Mouse (Mus musculus) CH12.LX (cell line): Measurements from ENCODE around the gene Nfx1. TPM values are rescaled to one million over a fixed set of nuclear protein-coding genes. Genes with fewer than 3 reads are reported as not detected.

ENCODE experiments used
- DNase-seq: peaks from one replicate; pipeline ENCODE4 v3.0.0-alpha.2; 2013; ENCODE audit errors: extremely low read depth
- H3K27ac ChIP-seq: 2 replicates; pipeline ENCODE4 v1.5.1; 2012; ENCODE audit warnings: low read depth, mild to moderate bottlenecking, control low read depth, moderate library complexity; ENCODE audit not compliant: insufficient read depth
- H3K27me3 ChIP-seq: replicated peaks from 2 replicates; pipeline ENCODE3; 2012; ENCODE audit warnings: inconsistent platforms
- H3K36me3 ChIP-seq, 2 experiments: replicated peaks in 1 of 2; 2 replicates each; pipeline versions ENCODE3 to v1.6.1; 2012; ENCODE audit warnings: inconsistent platforms in 1 of 2, low read length in 1 of 2, mild to moderate bottlenecking in 1 of 2, mixed read lengths in 1 of 2, moderate library complexity in 1 of 2; ENCODE audit not compliant: control insufficient read depth in 1 of 2, insufficient read depth in 1 of 2
- H3K4me1 ChIP-seq, 2 experiments: 2 replicates each; pipeline ENCODE4 v1.6.1; 2012; ENCODE audit warnings: inconsistent platforms in 1 of 2, moderate library complexity in 1 of 2; ENCODE audit not compliant: insufficient read depth in 2 of 2, control insufficient read depth in 1 of 2
- H3K4me2 ChIP-seq: 2 replicates; pipeline ENCODE4 v1.6.1; 2012; ENCODE audit warnings: low read depth, mild to moderate bottlenecking, control low read depth; ENCODE audit not compliant: poor library complexity, insufficient read depth, severe bottlenecking
- H3K4me3 ChIP-seq, 3 experiments: fragments of 150-350 bp in 1 of 3; sonication (generic) in 1 of 3; replicated peaks in 1 of 3; 2 replicates each; pipeline versions ENCODE3 to v1.5.1; 2011 to 2012; ENCODE audit warnings: low read depth in 2 of 3, low read length in 2 of 3, mild to moderate bottlenecking in 2 of 3, moderate library complexity in 2 of 3, control low read depth in 1 of 3, improper control_type of control experiment in 1 of 3, inconsistent platforms in 1 of 3, mixed read lengths in 1 of 3; ENCODE audit not compliant: poor library complexity in 1 of 3
- H3K79me2 ChIP-seq: replicated peaks from 2 replicates; pipeline ENCODE4 v1.6.1; 2012; ENCODE audit warnings: mild to moderate bottlenecking, moderate library complexity; ENCODE audit not compliant: control insufficient read depth, poor library complexity, insufficient read depth, severe bottlenecking; ENCODE audit errors: extremely low read depth
- H3K9ac ChIP-seq: 2 replicates; pipeline ENCODE4 v1.6.1; 2012; ENCODE audit warnings: low read depth, mild to moderate bottlenecking, control low read depth, moderate library complexity; ENCODE audit not compliant: insufficient read depth
- H3K9me3 ChIP-seq: replicated peaks from 2 replicates; pipeline ENCODE3; 2012; ENCODE audit warnings: low read length, inconsistent platforms, mixed read lengths
- BHLHE40 ChIP-seq: IDR thresholded peaks from 2 replicates; pipeline ENCODE4 v1.6.1; 2011; ENCODE audit warnings: mild to moderate bottlenecking, low read depth, low read length, improper control_type of control experiment
- CTCF ChIP-seq, 2 experiments: IDR thresholded peaks in 1 of 2; conservative IDR thresholded peaks in 1 of 2; 2 replicates each; pipeline ENCODE4 v1.5.1; 2011 to 2012; ENCODE audit warnings: low read depth in 2 of 2, low read length in 2 of 2, improper control_type of control experiment in 1 of 2, inconsistent platforms in 1 of 2, mild to moderate bottlenecking in 1 of 2, moderate library complexity in 1 of 2
- ELF1 ChIP-seq: IDR thresholded peaks from 2 replicates; pipeline ENCODE4 v1.6.1; 2014; ENCODE audit warnings: low read depth, mild to moderate bottlenecking, inconsistent platforms, low read length, improper control_type of control experiment
- EP300 ChIP-seq: IDR thresholded peaks from 2 replicates; pipeline ENCODE4 v1.6.1; 2011; ENCODE audit warnings: low read length, improper control_type of control experiment
- GABPA ChIP-seq: IDR thresholded peaks from 2 replicates; pipeline ENCODE4 v1.6.1; 2012; ENCODE audit warnings: low read depth, low read length, improper control_type of control experiment, inconsistent platforms; ENCODE audit not compliant: insufficient replicate concordance
- HCFC1 ChIP-seq: IDR thresholded peaks from 2 replicates; pipeline ENCODE4 v1.6.1; 2012; ENCODE audit warnings: low read depth, mild to moderate bottlenecking, inconsistent platforms, low read length, improper control_type of control experiment
- IRF4 ChIP-seq: IDR thresholded peaks from 2 replicates; pipeline ENCODE4 v1.6.1; 2014; ENCODE audit warnings: low read depth, mild to moderate bottlenecking, inconsistent platforms, low read length, improper control_type of control experiment
- MEF2A ChIP-seq: IDR thresholded peaks from 2 replicates; pipeline ENCODE4 v1.6.1; 2014; ENCODE audit warnings: low read depth, mild to moderate bottlenecking, inconsistent platforms, low read length, improper control_type of control experiment, borderline replicate concordance
- MXI1 ChIP-seq: IDR thresholded peaks from 2 replicates; pipeline ENCODE4 v1.6.1; 2011; ENCODE audit warnings: mild to moderate bottlenecking, low read depth, low read length, improper control_type of control experiment
- NELFE ChIP-seq: IDR thresholded peaks from 2 replicates; pipeline ENCODE4 v1.6.1; 2011; ENCODE audit warnings: low read depth, low read length, improper control_type of control experiment
- PAX5 ChIP-seq: IDR thresholded peaks from 2 replicates; pipeline ENCODE4 v1.6.1; 2012; ENCODE audit warnings: low read length, inconsistent platforms, mixed read lengths
- POLR2AphosphoS2 ChIP-seq: IDR thresholded peaks from 2 replicates; pipeline ENCODE4 v1.6.1; 2011; ENCODE audit warnings: low read depth, low read length, improper control_type of control experiment
- RAD21 ChIP-seq: IDR thresholded peaks from 2 replicates; pipeline ENCODE4 v1.6.1; 2011; ENCODE audit warnings: low read depth, mild to moderate bottlenecking, low read length, improper control_type of control experiment, moderate library complexity
- RCOR1 ChIP-seq: conservative IDR thresholded peaks from 2 replicates; pipeline ENCODE4 v1.6.1; 2012; ENCODE audit warnings: low read depth, mild to moderate bottlenecking, inconsistent platforms, low read length, improper control_type of control experiment
- TBP ChIP-seq: conservative IDR thresholded peaks from 2 replicates; pipeline ENCODE4 v1.6.1; 2011; ENCODE audit warnings: low read depth, low read length, improper control_type of control experiment
- TCF12 ChIP-seq: IDR thresholded peaks from 2 replicates; pipeline ENCODE4 v1.6.1; 2014; ENCODE audit warnings: low read depth, mild to moderate bottlenecking, inconsistent platforms, low read length, improper control_type of control experiment
- UBTF ChIP-seq: IDR thresholded peaks from 2 replicates; pipeline ENCODE4 v1.6.1; 2012; ENCODE audit warnings: low read depth, mild to moderate bottlenecking, inconsistent platforms, low read length, improper control_type of control experiment, moderate library complexity
- ZKSCAN1 ChIP-seq: IDR thresholded peaks from 2 replicates; pipeline ENCODE4 v1.6.1; 2012; ENCODE audit warnings: low read depth, inconsistent platforms, low read length, improper control_type of control experiment, borderline replicate concordance
- ZMIZ1 ChIP-seq: IDR thresholded peaks from 2 replicates; pipeline ENCODE4 v1.6.1; 2012; ENCODE audit warnings: low read depth, mild to moderate bottlenecking, inconsistent platforms, low read length, improper control_type of control experiment
- ZNF384 ChIP-seq: IDR thresholded peaks from 2 replicates; pipeline ENCODE4 v1.6.1; 2012; ENCODE audit warnings: low read depth, low read length, improper control_type of control experiment, inconsistent platforms
- dilution Hi-C: fragments of 300-500 bp; cut with MboI; formaldehyde crosslinking; loops from 2 replicates; pipeline ENCODE4 v1.14.3; 2020; ENCODE audit warnings: low sequenced_read_pairs; ENCODE audit not compliant: extremely low pct_unique_long_range_greater_than_20kb, extremely low pct_ligation_motif_present
- in situ Hi-C: fragments of 300-500 bp; cut with MboI; formaldehyde crosslinking; loops from 3 replicates; pipeline ENCODE4 v1.14.3; 2019; ENCODE audit warnings: low sequenced_read_pairs, low pct_ligation_motif_present, low pct_unique_long_range_greater_than_20kb, mixed read lengths
- polyA plus RNA-seq: library from polyadenylated mRNA; unstranded; fragments of >175 nt; gene quantifications from 2 replicates; pipeline ENCODE4 v1.2.1, GENCODE M21; 2012; ENCODE audit warnings: low read depth; ENCODE audit not compliant: insufficient read length
- total RNA-seq, 2 experiments: library from RNA; depleted of rRNA; stranded (reverse); fragments of 300-350 nt in 1 of 2; fragments of >200 nt in 1 of 2; gene quantifications; 2 replicates each; pipeline ENCODE4 v1.2.3; 2012 to 2014

Nfx1 gene
- total and polyA plus RNA-seq, 3 experiments, result 55.5 to 89.8 (median 70.5) TPM

DNA sequence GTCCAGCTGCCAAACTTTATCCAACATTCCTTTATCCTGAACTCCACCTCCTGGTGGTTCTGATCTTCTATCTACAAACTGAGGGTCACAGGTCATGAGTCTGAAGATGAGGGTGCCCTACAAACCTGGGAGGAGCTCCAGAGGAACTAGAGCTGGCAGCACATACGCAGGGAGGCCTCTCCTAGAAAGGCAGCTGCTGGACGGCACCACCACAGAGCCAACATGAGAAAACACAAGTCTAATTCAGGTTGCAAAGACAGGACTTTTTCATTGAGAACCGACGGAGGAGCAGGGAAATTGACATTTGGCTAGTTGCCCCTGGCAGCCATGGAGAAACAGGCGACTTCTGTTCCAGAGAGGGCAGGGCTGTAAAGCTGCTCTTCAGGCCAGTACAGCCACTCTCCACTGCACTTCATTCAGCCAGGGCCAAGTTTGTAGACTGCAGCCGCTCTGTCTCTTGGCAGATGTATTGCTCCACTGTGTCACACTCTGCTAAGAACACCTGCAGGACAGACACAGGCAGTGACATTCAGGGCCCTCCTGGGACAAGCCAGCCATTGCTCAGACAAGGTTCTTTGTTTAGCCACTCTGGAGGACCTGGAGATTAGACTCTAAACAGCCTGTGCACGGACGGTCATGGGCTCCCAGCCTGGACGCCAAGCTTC lies 34.4 kb upstream of the Nfx1 start:
- Histone ChIP-seq H3K79me2 (no peaks in the 10 kb centered on the region), H3K4me1 (no peaks in the 10 kb centered on the region), H3K4me3 (no peak overlapping the region), H3K36me3 (peaks cover 68 to 94% of the 10 kb centered on the region in 2 experiments), H3K9ac (no peak overlapping the region), H3K27me3 (no peaks in the 10 kb centered on the region), H3K9me3 (peaks cover 14% of the 10 kb centered on the region), H3K4me2 (no peak overlapping the region), H3K27ac (no peak overlapping the region)
- DNase-seq, result no peak
- TF ChIP-seq GABPA (no peak), NELFE (no peak), BHLHE40 (no peak), RAD21 (no peak), HCFC1 (no peak), ZNF384 (no peak), ZKSCAN1 (no peak), UBTF (no peak), TBP (no peak), MXI1 (no peak), RCOR1 (no peak), EP300 (no peak), ELF1 (no peak), MEF2A (no peak), IRF4 (no peak), PAX5 (no peak), TCF12 (no peak)
- dilution Hi-C loops (no loop called here), in situ Hi-C loops (no loop called here)

GRCm38 (mm10) chr4:40938793-40939192 lies 31.9 kb upstream of the Nfx1 start:
- no peak for TF ChIP-seq ZMIZ1
- no peak for TF ChIP-seq EP300
- no peak for TF ChIP-seq POLR2AphosphoS2
- no peak for TF ChIP-seq TCF12
- TF ChIP-seq RCOR1, result no peak
- TF ChIP-seq CTCF (conservative IDR thresholded peaks at IDR 0.05 in 1 of 2, IDR thresholded peaks at IDR 0.05 in 1 of 2; ENCODE audit: low read depth in 2 of 2, low read length in 2 of 2), result no peak
- Histone ChIP-seq H3K27me3 (no peaks in the 10 kb centered on the region), H3K27ac (no peak overlapping the region), H3K79me2 (no peaks in the 10 kb centered on the region; the same call in 1 of the 2 replicates), H3K9ac (no peak overlapping the region), H3K9me3 (peaks cover 14% of the 10 kb centered on the region), H3K4me3 (no peak overlapping the region), H3K36me3 (peaks cover 78 to 94% of the 10 kb centered on the region in 2 experiments), H3K4me2 (no peak overlapping the region), H3K4me1 (no peaks in the 10 kb centered on the region)
- in situ Hi-C loops (no loop called here), dilution Hi-C loops (no loop called here)
- DNase-seq, result no peak
